Mouse (Mus musculus): ENCODE measurements around the gene Phactr1. TPM values are rescaled to one million over a fixed set of nuclear protein-coding genes. Genes with fewer than 3 reads are reported as not detected.
A peak's percentile ranks its signal among the peaks of the same experiment; 100 is the strongest.

Phactr1 gene
- polyA plus RNA-seq, 1 experiment = 46.9 TPM

GRCm38 (mm10) chr13:43042766-43043165 lies 362.3 kb downstream of the Phactr1 start:
- DNase-seq = no peak
- no peak for TF ChIP-seq CTCF (IDR thresholded peaks at IDR 0.05; ENCODE audit: borderline replicate concordance, insufficient read depth, low read depth, low read length)
- TF ChIP-seq POLR2A (IDR thresholded peaks at IDR 0.05; ENCODE audit: borderline replicate concordance, insufficient read depth, low read length) = no peak
- Histone ChIP-seq H3K4me1 (ENCODE audit: control insufficient read depth, insufficient read depth, low read length) (no peaks in the 10 kb centered on the region), H3K27ac (ENCODE audit: insufficient read depth, low read length) (no peak overlapping the region), H3K27me3 (ENCODE audit: control insufficient read depth, insufficient read depth, low read length) (no peaks in the 10 kb centered on the region), H3K4me3 (replicated peaks; ENCODE audit: insufficient read depth, low read depth, low read length) (no peak overlapping the region)
- WGBS = 86% methylated on average over 4 of the region's 4 CpGs

GRCm38 (mm10) chr13:43048553-43048952 lies 368.1 kb downstream of the Phactr1 start:
- 44% methylated on average over 3 of the region's 3 CpGs for WGBS
- Histone ChIP-seq H3K4me3 (replicated peaks; ENCODE audit: insufficient read depth, low read depth, low read length) (no peak overlapping the region), H3K27ac (ENCODE audit: insufficient read depth, low read length) (no peak overlapping the region), H3K27me3 (ENCODE audit: control insufficient read depth, insufficient read depth, low read length) (no peaks in the 10 kb centered on the region), H3K4me1 (ENCODE audit: control insufficient read depth, insufficient read depth, low read length) (no peaks in the 10 kb centered on the region)
- TF ChIP-seq POLR2A (IDR thresholded peaks at IDR 0.05; ENCODE audit: borderline replicate concordance, insufficient read depth, low read length) (no peak), CTCF (IDR thresholded peaks at IDR 0.05; ENCODE audit: borderline replicate concordance, insufficient read depth, low read depth, low read length) (no peak)
- DNase-seq = no peak

- WGBS = 97% methylated on average over 1 of the region's 1 CpGs
Observed at GRCm38 (mm10) chr13:43053201-43053600, 372.8 kb downstream of the Phactr1 start.

GRCm38 (mm10) chr13:43055136-43055535 lies 374.7 kb downstream of the Phactr1 start:
- Histone ChIP-seq H3K4me3 (replicated peaks; ENCODE audit: insufficient read depth, low read depth, low read length) (no peak overlapping the region), H3K27me3 (ENCODE audit: control insufficient read depth, insufficient read depth, low read length) (no peaks in the 10 kb centered on the region), H3K4me1 (ENCODE audit: control insufficient read depth, insufficient read depth, low read length) (no peaks in the 10 kb centered on the region), H3K27ac (ENCODE audit: insufficient read depth, low read length) (no peak overlapping the region)
- DNase-seq = no peak
- TF ChIP-seq POLR2A (IDR thresholded peaks at IDR 0.05; ENCODE audit: borderline replicate concordance, insufficient read depth, low read length) = no peak
- TF ChIP-seq CTCF (IDR thresholded peaks at IDR 0.05; ENCODE audit: borderline replicate concordance, insufficient read depth, low read depth, low read length) = no peak
- WGBS = 44% methylated on average over 6 of the region's 6 CpGs

More at GRCm38 (mm10) chr13:43053201-43053600, 372.8 kb downstream of the Phactr1 start:
- H3K27ac ChIP-seq (ENCODE audit: insufficient read depth, low read length) = no peak overlapping the region
- no peak for DNase-seq
- H3K4me1 ChIP-seq (ENCODE audit: control insufficient read depth, insufficient read depth, low read length) = no peaks in the 10 kb centered on the region
- TF ChIP-seq POLR2A (IDR thresholded peaks at IDR 0.05; ENCODE audit: borderline replicate concordance, insufficient read depth, low read length) (no peak), CTCF (IDR thresholded peaks at IDR 0.05; ENCODE audit: borderline replicate concordance, insufficient read depth, low read depth, low read length) (no peak)
- no peaks in the 10 kb centered on the region for H3K27me3 ChIP-seq (ENCODE audit: control insufficient read depth, insufficient read depth, low read length)
- no peak overlapping the region for H3K4me3 ChIP-seq (replicated peaks; ENCODE audit: insufficient read depth, low read depth, low read length)

- no peak for DNase-seq
- H3K27me3 ChIP-seq (ENCODE audit: control insufficient read depth, insufficient read depth, low read length) = no peaks in the 10 kb centered on the region
- H3K4me3 ChIP-seq (replicated peaks; ENCODE audit: insufficient read depth, low read depth, low read length) = no peak overlapping the region
- 45% methylated on average over 2 of the region's 2 CpGs for WGBS
- TF ChIP-seq CTCF (IDR thresholded peaks at IDR 0.05; ENCODE audit: borderline replicate concordance, insufficient read depth, low read depth, low read length) = no peak
- no peak for TF ChIP-seq POLR2A (IDR thresholded peaks at IDR 0.05; ENCODE audit: borderline replicate concordance, insufficient read depth, low read length)
- no peaks in the 10 kb centered on the region for H3K4me1 ChIP-seq (ENCODE audit: control insufficient read depth, insufficient read depth, low read length)
- H3K27ac ChIP-seq (ENCODE audit: insufficient read depth, low read length) = no peak overlapping the region
Observed at GRCm38 (mm10) chr13:43057104-43057503, 376.7 kb downstream of the Phactr1 start.

GRCm38 (mm10) chr13:43063355-43063754 lies 382.9 kb downstream of the Phactr1 start:
- H3K4me1 ChIP-seq (ENCODE audit: control insufficient read depth, insufficient read depth, low read length) = no peaks in the 10 kb centered on the region
- H3K27ac ChIP-seq (ENCODE audit: insufficient read depth, low read length) = no peak overlapping the region
- no peak for DNase-seq
- H3K4me3 ChIP-seq (replicated peaks; ENCODE audit: insufficient read depth, low read depth, low read length) = no peak overlapping the region
- 31% methylated on average over 4 of the region's 4 CpGs for WGBS
- TF ChIP-seq POLR2A (IDR thresholded peaks at IDR 0.05; ENCODE audit: borderline replicate concordance, insufficient read depth, low read length) = no peak
- no peak for TF ChIP-seq CTCF (IDR thresholded peaks at IDR 0.05; ENCODE audit: borderline replicate concordance, insufficient read depth, low read depth, low read length)
- H3K27me3 ChIP-seq (ENCODE audit: control insufficient read depth, insufficient read depth, low read length) = no peaks in the 10 kb centered on the region

- Histone ChIP-seq H3K27me3 (ENCODE audit: control insufficient read depth, insufficient read depth, low read length) (no peaks in the 10 kb centered on the region), H3K4me1 (ENCODE audit: control insufficient read depth, insufficient read depth, low read length) (no peaks in the 10 kb centered on the region; the same call in 1 of the 2 replicates), H3K27ac (ENCODE audit: insufficient read depth, low read length) (no peak overlapping the region), H3K4me3 (replicated peaks; ENCODE audit: insufficient read depth, low read depth, low read length) (no peak overlapping the region)
- TF ChIP-seq POLR2A (IDR thresholded peaks at IDR 0.05; ENCODE audit: borderline replicate concordance, insufficient read depth, low read length) (no peak), CTCF (IDR thresholded peaks at IDR 0.05; ENCODE audit: borderline replicate concordance, insufficient read depth, low read depth, low read length) (no peak)
- 29% methylated on average over 8 of the region's 8 CpGs for WGBS
- DNase-seq = peak; percentile 25 to 43
Observed at GRCm38 (mm10) chr13:43068716-43069265, 388.4 kb downstream of the Phactr1 start.

GRCm38 (mm10) chr13:43070496-43070895 lies 390.1 kb downstream of the Phactr1 start:
- H3K27me3 ChIP-seq (ENCODE audit: control insufficient read depth, insufficient read depth, low read length) = no peaks in the 10 kb centered on the region
- TF ChIP-seq POLR2A (IDR thresholded peaks at IDR 0.05; ENCODE audit: borderline replicate concordance, insufficient read depth, low read length) = no peak
- TF ChIP-seq CTCF (IDR thresholded peaks at IDR 0.05; ENCODE audit: borderline replicate concordance, insufficient read depth, low read depth, low read length) = no peak
- H3K4me3 ChIP-seq (replicated peaks; ENCODE audit: insufficient read depth, low read depth, low read length) = no peak overlapping the region
- WGBS = 87% methylated on average over 4 of the region's 4 CpGs
- DNase-seq = no peak
- H3K4me1 ChIP-seq (ENCODE audit: control insufficient read depth, insufficient read depth, low read length) = peaks cover 3% of the 10 kb centered on the region
- no peak overlapping the region for H3K27ac ChIP-seq (ENCODE audit: insufficient read depth, low read length)

All from cerebellum, adult 2 months (tissue).